Mouse (Mus musculus): ENCODE data around the gene Gm5795.
"Not testable (repeated sequence)": the region's sequence is repeated elsewhere in the genome, so short reads cannot be mapped to it uniquely, and the experiment has no call there.

The Gm5795 gene

DNA sequence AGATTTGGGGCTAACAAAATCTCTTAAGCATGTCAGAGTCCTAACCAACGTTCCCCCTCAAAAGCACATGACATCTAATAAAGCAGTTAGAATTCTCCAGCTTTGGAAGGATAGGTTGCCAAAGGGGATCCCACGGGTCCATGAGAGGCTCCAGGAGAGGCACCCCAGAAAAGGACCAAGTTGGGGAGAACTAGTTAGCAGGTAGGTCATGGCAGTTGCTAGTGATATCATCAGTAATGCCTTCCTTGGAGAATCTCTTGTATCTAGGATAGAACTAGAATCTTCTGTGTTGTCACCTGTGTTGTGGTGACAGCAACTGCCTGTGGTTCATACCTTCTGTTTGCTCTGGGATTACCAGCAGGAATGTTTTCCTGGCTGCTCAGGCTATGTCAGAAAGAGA, at the start of gene Gm5795:
Gene Gm5795 (plus strand): TSS at position 301 of the 400 bp plus-strand sequence.
- DNase-seq (ENCODE audit: low spot score), result not testable (repeated sequence)

DNA sequence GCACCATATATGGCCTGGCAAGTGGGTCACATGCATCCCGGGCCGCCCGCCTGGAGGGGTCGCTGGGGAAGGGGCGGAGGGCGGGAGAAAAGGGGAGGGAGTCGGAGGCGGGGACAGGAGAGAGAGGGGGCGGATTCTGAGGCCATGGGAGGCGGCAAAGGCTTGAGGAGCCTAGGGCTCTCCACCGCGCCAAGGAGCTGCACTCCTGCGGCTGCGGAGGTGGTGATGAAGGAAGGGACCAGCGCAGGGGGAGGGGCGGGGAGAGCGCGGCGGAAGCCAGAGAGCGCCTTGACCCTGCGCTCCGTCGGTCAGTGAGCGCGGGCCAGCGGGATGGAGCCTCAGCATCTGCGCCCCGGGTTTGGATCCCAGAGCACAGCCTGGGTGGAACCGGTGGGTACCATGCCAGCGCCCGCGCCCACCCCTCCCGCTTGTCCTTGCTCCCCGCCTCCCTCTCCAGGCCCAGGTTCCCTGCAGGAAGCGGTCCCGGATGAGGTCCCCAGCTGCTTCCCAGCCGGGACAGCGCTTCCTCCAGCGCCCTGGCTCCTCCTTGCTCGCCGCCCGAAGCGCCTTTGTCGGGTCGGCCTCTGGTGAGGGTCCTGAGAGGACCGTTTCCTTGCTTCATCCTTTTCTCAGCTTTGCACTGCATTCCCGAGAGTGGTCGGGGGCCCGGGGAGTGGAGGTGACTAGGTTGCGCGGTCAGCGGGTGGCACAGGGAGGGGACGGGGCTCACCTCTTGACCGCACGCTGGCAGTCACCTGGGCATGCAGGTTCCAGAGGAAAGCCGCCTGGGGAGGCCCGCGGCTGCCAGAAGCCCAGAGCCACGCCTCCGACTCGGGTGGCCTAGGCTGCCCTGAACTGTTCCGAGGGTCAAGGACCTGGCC, 20.5 kb downstream of the Gm5795 start, which contains the start of gene D830030K20Rik:
Gene D830030K20Rik (plus strand): TSS at position 217 of the 881 bp plus-strand sequence.
- DNase-seq (ENCODE audit: low spot score), result not testable (repeated sequence)

DNA sequence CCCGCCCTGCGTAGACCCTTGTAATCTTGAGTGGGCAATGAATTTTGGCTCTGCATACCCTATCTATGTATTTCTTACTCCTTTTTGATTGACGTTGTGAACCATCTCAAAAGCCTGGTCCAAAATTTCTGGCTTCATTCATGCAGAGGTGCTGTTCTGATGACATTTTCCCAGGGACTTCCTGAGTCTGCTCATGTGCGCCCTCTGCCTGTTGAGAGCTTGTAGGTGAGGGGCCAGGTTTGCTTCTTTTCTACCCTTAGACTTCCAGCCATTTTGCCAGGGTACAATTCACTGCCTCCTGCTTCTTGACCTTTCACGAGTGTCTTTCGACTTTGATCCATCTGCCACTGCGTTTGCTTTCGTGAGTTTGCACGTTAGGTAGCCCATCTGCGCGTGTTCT, 21.3 kb downstream of the Gm5795 start:
- not testable (repeated sequence) for DNase-seq (ENCODE audit: low spot score)

Data from left cerebral cortex, adult 11 months (tissue).